In the genomic region with DNA sequence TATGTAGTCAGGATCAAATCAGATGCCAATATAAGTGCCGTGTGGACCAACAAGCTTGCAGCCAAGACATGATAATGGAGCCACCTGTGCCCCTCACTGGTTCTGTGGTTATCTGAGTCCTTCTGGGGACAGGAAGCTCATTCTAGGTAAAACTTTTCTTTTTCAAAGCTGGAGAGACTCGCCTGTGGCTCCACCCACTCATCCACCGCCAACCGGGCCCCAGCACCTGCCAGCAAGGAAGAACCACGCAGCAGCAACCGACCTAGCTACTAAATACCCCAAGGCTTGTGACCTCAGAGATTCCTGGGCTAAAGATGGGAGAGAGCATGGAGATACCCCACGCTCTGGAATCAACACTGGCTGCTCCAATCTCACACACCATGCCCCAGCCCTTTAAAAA, we compare ENCODE assay signal across 26 mouse cellular contexts. TPM values are rescaled to one million over a fixed set of nuclear protein-coding genes. Genes with fewer than 3 reads are reported as not detected.
"Had no signal": no experiment of that assay in that cellular context is flagged by ENCODE, and none has a peak within 500 bp of the region (broad histone marks: within the 10 kb centered on the region; RNA-seq: fewer than 3 reads in every experiment).

No protein-coding gene starts in this region.

- H3K27me3 ChIP-seq: liver, embryonic 13.5 days; neural tube, embryonic 12.5 days; neural tube, embryonic 15.5 days; stomach, embryonic 15.5 days had no signal

- H3K36me3 ChIP-seq: liver, embryonic 13.5 days; neural tube, embryonic 12.5 days; stomach, embryonic 15.5 days had no signal

- H3K4me3 ChIP-seq: left cerebral cortex, adult 2 months; liver, embryonic 13.5 days; neural tube, embryonic 12.5 days; neural tube, embryonic 15.5 days; stomach, embryonic 15.5 days had no signal

- DNase-seq: kidney, adult 18-20 months; kidney, postnatal 36 days; layer of hippocampus, postnatal 36 days; liver, embryonic 13.5 days; lung, adult 2 months; lung, postnatal 14 days; lung, postnatal 4 days; midbrain, embryonic 14.5 days; right cerebral cortex, adult 18-20 months; right cerebral cortex, postnatal 14 days; right cerebral cortex, postnatal 4 days; spleen, adult 18-20 months had no signal

- H3K9ac ChIP-seq: liver, embryonic 13.5 days; neural tube, embryonic 12.5 days; neural tube, embryonic 15.5 days; stomach, embryonic 15.5 days had no signal

- ATAC-seq: inflammation-experienced regulatory T-cells, adult 6 months; intestine, embryonic 16.5 days had no signal

- H3K9me3 ChIP-seq: liver, embryonic 13.5 days; neural tube, embryonic 12.5 days; neural tube, embryonic 15.5 days; stomach, embryonic 15.5 days had no signal

- H3K27ac ChIP-seq: kidney, postnatal 0 days; left cerebral cortex, adult 2 months; liver, embryonic 13.5 days; neural tube, embryonic 12.5 days; neural tube, embryonic 15.5 days; stomach, embryonic 15.5 days had no signal

- H3K4me2 ChIP-seq: liver, embryonic 13.5 days; midbrain, embryonic 11.5 days; neural tube, embryonic 12.5 days; neural tube, embryonic 15.5 days; stomach, embryonic 15.5 days had no signal

RNA-seq across cellular contexts. Expression of gene Olfr412, which starts 43.3 kb away (rescaled TPM):
- polyA plus RNA-seq: inflammation-experienced regulatory T-cells, adult 6 months; intestine, embryonic 16.5 days; kidney, postnatal 0 days; limb, embryonic 11.5 days; limb, embryonic 14.5 days; liver, adult 2 months; liver, embryonic 13.5 days; liver, embryonic 16.5 days; lung, adult 2 months; lung, embryonic 16.5 days; midbrain, embryonic 11.5 days; midbrain, embryonic 14.5 days; midbrain, postnatal 0 days; neural tube, embryonic 12.5 days; neural tube, embryonic 15.5 days; stomach, embryonic 15.5 days had no signal

RNA-seq across cellular contexts. Expression of gene Olfr411, which starts 52.8 kb away (rescaled TPM):
- polyA plus RNA-seq: inflammation-experienced regulatory T-cells, adult 6 months; intestine, embryonic 16.5 days; kidney, postnatal 0 days; limb, embryonic 11.5 days; limb, embryonic 14.5 days; liver, adult 2 months; liver, embryonic 13.5 days; liver, embryonic 16.5 days; lung, adult 2 months; lung, embryonic 16.5 days; midbrain, embryonic 11.5 days; midbrain, embryonic 14.5 days; midbrain, postnatal 0 days; neural tube, embryonic 12.5 days; neural tube, embryonic 15.5 days; stomach, embryonic 15.5 days had no signal
